Mouse (Mus musculus) liver, embryonic 14.5 days (tissue): ENCODE results near the gene Mamld1.

Source experiments
- CTCF ChIP-seq: IDR thresholded peaks from 2 replicates; pipeline ENCODE4 v1.5.1; 2016; ENCODE audit warnings: antibody characterized with exemption, low read depth, control low read depth
- EP300 ChIP-seq: IDR thresholded peaks from 2 replicates; pipeline ENCODE4 v1.6.1; 2016; ENCODE audit warnings: antibody characterized with exemption, low read depth

GRCm38 (mm10) chrX:71150551-71151001 lies 100.5 kb downstream of the Mamld1 start:
- TF ChIP-seq CTCF: no peak
- TF ChIP-seq EP300: no peak
